Mouse (Mus musculus): ENCODE data around the gene Zfp933.
"Not testable (repeated sequence)": the region's sequence is repeated elsewhere in the genome, so short reads cannot be mapped to it uniquely, and the experiment has no call there.

Gene Zfp933

DNA sequence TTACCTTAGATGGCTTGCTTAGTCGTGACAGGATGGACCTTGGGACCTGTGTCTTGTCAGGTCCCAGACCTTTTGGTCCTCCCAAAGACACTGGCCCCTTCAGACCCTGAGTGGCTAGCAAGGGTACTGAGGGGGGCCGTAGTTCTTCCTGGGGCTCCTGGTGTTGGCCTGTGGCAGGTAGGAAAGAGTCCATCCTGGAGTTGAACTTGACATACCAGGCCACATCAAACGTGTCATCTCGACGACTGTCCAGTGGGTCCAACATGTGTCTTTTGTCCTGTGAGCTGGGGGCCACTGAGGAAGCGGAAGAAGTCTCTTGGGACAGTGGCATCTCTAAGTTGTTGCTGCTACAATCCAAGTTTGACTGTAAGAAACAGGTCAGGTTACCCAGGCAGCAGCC lies 17.5 kb upstream of the Zfp933 start:
- DNase-seq (ENCODE audit: extremely low read depth, insufficient read length, low spot score): no peak

DNA sequence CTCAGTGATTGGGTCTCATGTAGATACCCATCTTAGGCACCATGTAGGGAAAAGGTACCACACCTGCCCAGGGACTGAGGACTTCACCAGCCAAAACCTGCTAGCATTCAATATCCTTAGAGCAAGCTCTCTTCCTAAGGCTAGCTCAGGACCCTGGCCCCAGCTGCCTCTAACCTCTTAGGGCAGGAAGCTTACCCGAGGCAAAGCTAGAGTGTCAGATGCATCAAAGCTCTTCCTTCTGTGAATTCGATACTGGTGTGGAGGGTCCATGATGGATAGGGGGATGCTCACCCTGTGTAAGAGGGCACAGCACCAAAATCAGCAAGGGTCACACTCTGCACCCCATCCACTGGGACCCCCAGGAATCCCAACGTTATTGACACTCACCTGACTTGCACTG lies 13.9 kb upstream of the Zfp933 start:
- DNase-seq (ENCODE audit: extremely low read depth, insufficient read length, low spot score): no peak

GRCm38 (mm10) chr4:147850776-147851175 lies 2.6 kb upstream of the Zfp933 start:
- no peak for DNase-seq (ENCODE audit: extremely low read depth, insufficient read length, low spot score)

DNA sequence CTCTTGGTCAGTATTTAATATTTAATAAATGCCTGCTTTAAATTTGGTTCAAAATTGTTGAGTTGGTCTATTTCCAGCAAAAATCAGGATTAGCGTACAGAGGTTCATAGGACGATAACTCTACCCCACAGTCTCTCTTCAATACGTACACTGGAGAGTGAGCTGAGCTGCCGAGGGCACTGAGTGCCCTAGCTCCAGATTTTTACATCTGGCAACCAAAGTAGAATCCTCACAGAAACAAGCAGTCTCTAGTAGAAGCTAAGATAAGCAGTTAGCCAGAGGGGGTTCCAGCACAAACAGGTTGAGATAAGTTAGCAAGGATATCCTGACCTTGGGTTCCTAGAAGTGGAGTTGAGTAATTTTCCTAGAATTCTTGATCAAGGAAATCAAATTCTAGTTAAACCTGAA lies 422 bp upstream of the Zfp933 start:
- no peak for DNase-seq (ENCODE audit: extremely low read depth, insufficient read length, low spot score)

GRCm38 (mm10) chr4:147842871-147843270 lies 5.3 kb downstream of the Zfp933 start:
- no peak for DNase-seq (ENCODE audit: extremely low read depth, insufficient read length, low spot score)

DNA sequence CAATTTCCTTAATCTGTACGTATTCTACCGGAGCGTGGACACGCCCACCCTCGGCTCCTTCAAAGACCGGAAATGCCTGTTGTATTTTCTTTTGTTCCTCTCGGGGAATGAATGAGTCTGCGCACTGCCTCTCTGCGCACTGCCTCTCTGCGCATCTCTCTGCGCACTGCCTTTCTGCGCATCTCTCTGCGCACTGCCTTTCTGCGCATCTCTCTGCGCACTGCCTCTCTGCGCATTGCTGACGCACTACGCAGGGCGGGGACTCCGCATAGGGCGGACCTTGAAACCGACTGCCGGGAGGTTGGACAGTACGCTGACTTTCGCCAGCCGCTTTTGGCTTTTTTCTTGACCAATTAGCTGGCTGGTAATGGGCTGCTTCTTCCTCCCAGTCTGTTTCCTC lies 8.9 kb downstream of the Zfp933 start:
- DNase-seq (ENCODE audit: extremely low read depth, insufficient read length, low spot score): not testable (repeated sequence)

DNA sequence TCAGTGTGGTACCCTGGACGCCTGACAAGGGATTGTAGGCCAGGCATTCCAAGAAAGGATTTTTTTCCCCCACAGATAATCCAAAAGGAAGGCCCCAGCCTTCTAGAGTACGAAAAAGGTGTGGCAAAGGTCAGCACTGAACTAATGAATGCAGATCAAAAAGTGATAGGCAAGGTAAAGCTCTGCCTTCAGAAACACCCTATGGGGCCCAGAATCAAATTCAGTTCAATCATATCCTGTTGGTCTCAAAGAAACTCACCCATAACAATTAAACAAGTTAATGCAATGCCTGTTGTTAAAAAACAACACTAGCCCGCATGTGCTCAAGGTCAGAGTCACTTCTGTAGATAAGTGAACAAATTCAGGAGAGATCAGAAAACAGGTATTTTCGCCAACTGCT lies 23.8 kb downstream of the Zfp933 start:
- no peak for DNase-seq (ENCODE audit: extremely low read depth, insufficient read length, low spot score)

DNA sequence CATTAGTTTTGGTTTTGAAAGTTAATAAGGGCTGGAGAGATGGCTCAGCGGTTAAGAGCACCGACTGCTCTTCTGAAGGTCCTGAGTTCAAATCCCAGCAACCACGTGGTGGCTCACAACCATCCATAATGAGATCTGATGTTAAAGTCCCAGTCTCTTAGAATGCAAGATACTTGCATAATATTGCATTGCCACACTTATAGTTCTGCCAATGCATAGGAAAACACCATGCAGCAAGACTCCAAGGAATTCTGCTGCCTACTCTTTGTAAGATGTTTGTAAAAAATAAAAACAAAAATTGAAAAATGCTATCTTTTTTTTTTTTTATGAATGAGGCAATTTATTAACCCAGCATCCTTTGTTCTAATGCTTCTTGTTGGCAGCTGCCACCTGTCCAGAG lies 26.8 kb downstream of the Zfp933 start:
- not testable (repeated sequence) for DNase-seq (ENCODE audit: extremely low read depth, insufficient read length, low spot score)

GRCm38 (mm10) chr4:147819659-147820058 lies 28.5 kb downstream of the Zfp933 start:
- not testable (repeated sequence) for DNase-seq (ENCODE audit: extremely low read depth, insufficient read length, low spot score)

DNA sequence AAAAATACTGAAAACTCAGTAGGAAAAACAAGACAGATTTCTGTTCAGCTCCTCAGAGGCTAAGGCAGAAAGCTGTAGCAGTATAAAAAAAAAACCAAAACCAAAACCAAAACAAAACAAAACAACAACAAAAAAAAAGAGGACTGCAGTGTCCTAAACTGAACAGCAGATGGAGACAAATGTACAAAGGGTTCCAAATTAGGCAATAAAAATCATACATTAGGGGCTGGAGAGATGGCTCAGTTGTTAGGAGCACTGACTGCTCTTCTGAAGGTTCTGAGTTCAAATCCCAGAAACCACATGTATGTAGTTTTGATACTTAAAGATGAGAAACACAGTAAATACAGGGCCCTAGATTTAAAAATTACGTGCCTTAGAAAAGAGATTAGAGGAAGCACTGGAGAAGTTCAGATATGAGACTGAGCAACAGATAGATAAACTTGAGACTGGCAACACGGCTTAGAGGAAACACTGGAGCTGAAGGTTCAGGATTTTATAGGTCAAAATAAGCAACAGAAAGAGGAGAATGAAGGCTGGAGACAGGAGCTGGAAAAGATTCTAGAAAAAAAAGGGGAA lies 33.5 kb downstream of the Zfp933 start:
- DNase-seq (ENCODE audit: extremely low read depth, insufficient read length, low spot score): peak; percentile 32

DNA sequence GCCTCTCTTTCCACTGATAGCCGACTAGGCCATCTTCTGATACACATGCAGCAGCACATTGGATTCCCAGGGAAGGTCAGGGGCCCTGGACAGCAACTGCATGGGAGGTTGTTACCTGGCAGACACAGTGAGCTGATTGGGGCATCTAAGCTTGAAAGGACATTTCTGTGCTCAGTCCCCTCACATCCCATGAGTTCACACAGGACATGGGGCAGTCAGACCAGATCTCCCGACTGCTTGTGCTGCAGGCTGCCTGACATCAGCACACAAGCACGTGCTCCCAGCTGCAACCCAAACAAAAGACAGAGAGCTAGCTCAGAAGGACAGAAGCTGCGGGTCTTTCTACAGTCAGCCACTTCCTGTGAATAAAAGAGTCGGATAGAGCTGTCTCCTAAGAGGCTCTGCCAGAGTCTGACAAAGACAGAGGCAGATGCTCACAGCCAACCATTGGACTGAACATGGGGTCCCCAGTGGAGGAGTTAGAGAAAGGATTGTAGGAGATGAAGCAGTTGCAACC lies 34.9 kb downstream of the Zfp933 start:
- DNase-seq (ENCODE audit: extremely low read depth, insufficient read length, low spot score): no peak

DNA sequence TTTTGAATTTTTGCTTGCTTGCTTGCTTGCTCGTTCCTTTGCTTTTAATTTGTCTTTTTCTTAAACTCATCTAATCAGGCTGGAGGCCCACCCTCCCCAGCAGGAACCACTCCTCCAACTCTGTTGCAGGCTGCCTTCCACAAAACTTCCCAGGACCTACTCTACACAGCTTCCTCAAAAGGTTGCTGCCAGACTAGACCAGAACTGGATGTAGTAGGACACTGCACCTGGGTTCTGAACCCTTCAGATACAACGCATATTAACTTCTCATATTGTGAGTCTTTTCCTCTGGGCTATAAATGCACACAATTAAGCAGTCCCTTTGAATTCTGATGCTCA lies 38.2 kb downstream of the Zfp933 start:
- not testable (repeated sequence) for DNase-seq (ENCODE audit: extremely low read depth, insufficient read length, low spot score)

- DNase-seq (ENCODE audit: extremely low read depth, insufficient read length, low spot score): peak; percentile 64
Measured at GRCm38 (mm10) chr4:147809292-147809965, 38.7 kb downstream of the Zfp933 start, which contains the start of gene Zfp984. Gene Zfp984 (minus strand): TSS chr4:147809788.

- not testable (repeated sequence) for DNase-seq (ENCODE audit: extremely low read depth, insufficient read length, low spot score)
Measured at GRCm38 (mm10) chr4:147808483-147808882, 39.7 kb downstream of the Zfp933 start.

- not testable (repeated sequence) for DNase-seq (ENCODE audit: extremely low read depth, insufficient read length, low spot score)
Measured at GRCm38 (mm10) chr4:147795308-147795707, 52.9 kb downstream of the Zfp933 start.

DNA sequence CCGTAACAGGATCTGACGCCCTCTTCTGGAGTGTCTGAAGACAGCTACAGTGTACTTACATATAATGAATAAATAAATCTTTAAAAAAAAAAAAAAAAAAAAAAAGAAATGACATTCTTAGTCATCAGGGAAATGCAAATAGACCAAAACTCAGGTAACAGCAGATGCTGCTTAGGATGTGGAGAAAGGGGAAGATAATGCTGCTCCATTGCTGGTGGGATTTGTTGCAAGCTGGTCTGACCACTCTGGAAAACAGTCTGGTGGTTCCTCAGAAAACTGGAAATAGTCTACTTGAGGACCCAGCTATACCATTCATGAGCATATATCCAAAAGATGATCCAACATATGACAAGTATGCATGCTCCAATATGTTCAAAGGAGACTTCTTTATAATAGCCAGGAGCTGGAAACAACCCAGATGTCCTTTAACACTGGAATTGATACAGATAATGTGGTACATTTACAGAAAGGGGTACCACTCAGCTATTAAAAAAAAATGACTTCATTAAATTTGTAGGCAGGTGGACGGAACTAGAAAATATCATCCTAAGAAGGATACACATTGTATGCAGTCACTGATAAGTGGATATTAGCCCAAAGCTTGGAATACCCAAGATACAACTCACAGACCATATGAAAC lies 54.0 kb downstream of the Zfp933 start:
- not testable (repeated sequence) for DNase-seq (ENCODE audit: extremely low read depth, insufficient read length, low spot score)

DNA sequence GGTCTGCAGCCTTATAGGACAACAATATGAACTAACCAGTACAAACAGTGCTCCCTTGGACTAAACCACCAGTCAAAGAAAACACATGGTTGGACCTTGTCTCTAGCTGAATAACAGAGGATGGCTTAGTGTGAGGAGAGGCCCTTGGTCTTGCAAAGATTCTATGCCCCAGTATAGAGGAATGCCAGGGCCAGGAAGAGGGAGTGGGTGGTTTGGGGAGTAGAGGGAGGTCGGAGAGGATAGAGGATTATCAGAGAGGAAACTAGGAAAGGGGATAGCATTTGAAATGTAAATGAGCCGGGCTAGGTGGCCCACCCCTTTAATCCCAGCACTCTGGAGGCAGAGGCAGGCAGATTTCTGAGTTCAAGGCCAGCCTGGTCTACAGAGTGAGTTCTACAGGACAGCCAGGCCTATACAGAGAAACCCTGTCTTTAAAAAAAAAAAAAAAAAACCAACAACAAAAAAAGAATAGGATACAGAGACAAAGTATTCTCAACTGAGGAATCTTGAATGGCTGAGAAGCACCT lies 54.7 kb downstream of the Zfp933 start:
- DNase-seq (ENCODE audit: extremely low read depth, insufficient read length, low spot score): not testable (repeated sequence)

DNA sequence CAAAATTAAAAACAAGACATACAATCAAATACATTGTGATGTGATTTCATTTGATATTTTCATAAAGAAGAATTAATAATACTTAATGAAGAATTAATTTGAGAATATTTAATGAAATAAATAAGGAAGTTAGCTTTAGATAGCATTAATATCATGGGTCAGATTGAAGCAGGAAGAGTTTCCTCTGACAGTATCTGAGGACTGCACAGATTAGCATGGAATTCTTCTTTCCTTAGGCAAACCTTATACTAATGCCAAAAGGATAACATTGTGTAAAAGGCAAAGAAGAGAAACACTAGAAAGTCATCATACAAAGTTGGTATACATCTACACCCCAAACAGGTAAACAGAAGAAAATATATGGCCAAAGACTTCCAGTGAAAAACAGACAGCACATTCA lies 56.4 kb downstream of the Zfp933 start:
- not testable (repeated sequence) for DNase-seq (ENCODE audit: extremely low read depth, insufficient read length, low spot score)
